Mouse (Mus musculus) intestine, embryonic 14.5 days (tissue): ENCODE measurements around the gene Ccdc141. TPM values are rescaled to one million over a fixed set of nuclear protein-coding genes. Genes with fewer than 3 reads are reported as not detected.

Source experiments
- ATAC-seq: fragments of 200-750 bp; cut with Nextera tagmentation; replicated peaks from 2 replicates; pipeline ENCODE4 v1.8.0; 2017; ENCODE audit warnings: low read depth, moderate number of reproducible peaks, moderate TSS enrichment, moderate library complexity; ENCODE audit not compliant: low FRiP score, low TSS enrichment
- DNase-seq: peaks from one replicate; pipeline ENCODE4 v3.0.0-alpha.2; 2018; ENCODE audit warnings: low spot score
- H3K27ac ChIP-seq: fragments of 300-500 bp; sonication (generic); 2 replicates; pipeline ENCODE4 v1.5.1; 2014; ENCODE audit warnings: low read depth, mild to moderate bottlenecking, control low read depth
- H3K27me3 ChIP-seq: fragments of 300-500 bp; sonication (generic); replicated peaks from 2 replicates; pipeline ENCODE4 v1.6.1; 2014; ENCODE audit warnings: low read length, control low read depth; ENCODE audit not compliant: control insufficient read depth, insufficient read depth
- H3K36me3 ChIP-seq: fragments of 300-500 bp; sonication (generic); 2 replicates; pipeline ENCODE4 v1.6.1; 2014; ENCODE audit warnings: low read length, control low read depth; ENCODE audit not compliant: control insufficient read depth, insufficient read depth
- H3K4me1 ChIP-seq: fragments of 300-500 bp; sonication (generic); replicated peaks from 2 replicates; pipeline ENCODE4 v1.6.1; 2014; ENCODE audit warnings: low read length, control low read depth, mixed read lengths; ENCODE audit not compliant: control insufficient read depth, insufficient read depth
- H3K4me2 ChIP-seq: fragments of 300-500 bp; sonication (generic); 2 replicates; pipeline ENCODE4 v1.6.1; 2014; ENCODE audit warnings: low read length
- H3K4me3 ChIP-seq: fragments of 300-500 bp; sonication (generic); 2 replicates; pipeline ENCODE4 v1.5.1; 2014; ENCODE audit warnings: low read depth, low read length, control low read depth, mixed read lengths
- H3K9ac ChIP-seq: fragments of 300-500 bp; sonication (generic); 2 replicates; pipeline ENCODE4 v1.6.1; 2014; ENCODE audit warnings: mild to moderate bottlenecking, low read length
- H3K9me3 ChIP-seq: fragments of 300-500 bp; sonication (generic); 2 replicates; pipeline ENCODE4 v1.6.1; 2016; ENCODE audit warnings: low read length, control low read depth; ENCODE audit not compliant: control insufficient read depth
- WGBS: fragments of 180-500 bp; shearing (Covaris S2); extraction: QIAGEN DNeasy Blood & Tissue Kit; methylation state at CpG from one replicate; pipeline ENCODE4 v1.1.7; 2014; 5-methylcytosine and 5-hydroxymethylcytosine counted together
- polyA plus RNA-seq: library from polyadenylated mRNA; unstranded; fragments of >200 nt; fragmentation: Nextera tagmentation; extraction: Ambion mirVana; gene quantifications from 2 replicates; pipeline ENCODE4 v1.2.1, GENCODE M21; 2014

Ccdc141 gene
- polyA plus RNA-seq, 1 experiment from 2014 or later: 7.4 TPM

DNA sequence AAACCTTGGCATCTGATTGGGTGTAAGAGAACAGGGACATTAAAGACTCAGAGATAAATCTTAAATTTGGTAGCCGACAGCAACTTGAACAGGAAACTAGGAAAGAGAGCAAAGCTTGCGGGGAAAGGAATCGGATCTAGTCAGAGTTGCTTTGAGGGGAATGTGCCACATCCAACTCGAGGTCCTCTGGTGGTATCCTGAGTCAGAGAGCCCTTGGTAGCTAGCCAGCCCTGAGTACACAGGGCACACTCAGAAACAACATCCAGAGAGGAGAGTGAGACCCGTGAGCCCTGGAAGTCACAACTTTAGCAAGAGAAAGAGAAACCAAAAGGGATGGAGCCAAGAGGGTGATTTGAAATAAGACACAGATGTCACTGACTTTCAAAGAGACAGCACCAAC is 24.6 kb upstream of the Ccdc141 start:
- H3K27me3 ChIP-seq: no peaks in the 10 kb centered on the region
- no peak overlapping the region for H3K4me2 ChIP-seq
- H3K27ac ChIP-seq: no peak overlapping the region
- no peak overlapping the region for H3K9ac ChIP-seq
- H3K9me3 ChIP-seq: no peaks in the 10 kb centered on the region
- H3K36me3 ChIP-seq: peaks cover 63% of the 10 kb centered on the region
- DNase-seq: no peak
- no peaks in the 10 kb centered on the region for H3K4me1 ChIP-seq
- H3K4me3 ChIP-seq: no peak overlapping the region
- no peak for ATAC-seq
- 92% methylated on average over 5 of the region's 5 CpGs for WGBS

DNA sequence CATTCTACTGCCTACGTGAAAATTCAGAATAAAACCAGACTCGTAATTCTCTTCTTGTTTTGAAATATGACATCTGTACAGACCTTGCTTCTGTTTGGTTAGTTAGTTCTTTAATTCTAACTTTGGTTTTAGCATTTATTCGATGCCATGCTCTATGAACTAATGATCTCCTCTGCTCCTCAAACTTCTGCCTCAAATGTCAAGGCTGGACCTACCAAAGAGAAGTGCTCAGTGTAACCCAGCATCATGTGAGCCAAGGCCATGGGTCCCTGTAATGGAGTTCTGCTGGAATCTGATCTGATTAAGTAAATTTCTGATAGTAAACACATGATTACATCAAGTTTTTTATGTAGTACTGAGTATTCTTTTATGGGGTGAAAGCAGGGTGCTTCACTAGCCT is 21.4 kb upstream of the Ccdc141 start:
- no peak overlapping the region for H3K4me2 ChIP-seq
- no peak overlapping the region for H3K27ac ChIP-seq
- H3K4me3 ChIP-seq: no peak overlapping the region
- no peaks in the 10 kb centered on the region for H3K9me3 ChIP-seq
- no peak overlapping the region for H3K9ac ChIP-seq
- no peaks in the 10 kb centered on the region for H3K27me3 ChIP-seq
- DNase-seq (no peak), ATAC-seq (no peak)
- 89% methylated on average over 3 of the region's 3 CpGs for WGBS
- H3K4me1 ChIP-seq: no peaks in the 10 kb centered on the region
- peaks cover 73% of the 10 kb centered on the region for H3K36me3 ChIP-seq

DNA sequence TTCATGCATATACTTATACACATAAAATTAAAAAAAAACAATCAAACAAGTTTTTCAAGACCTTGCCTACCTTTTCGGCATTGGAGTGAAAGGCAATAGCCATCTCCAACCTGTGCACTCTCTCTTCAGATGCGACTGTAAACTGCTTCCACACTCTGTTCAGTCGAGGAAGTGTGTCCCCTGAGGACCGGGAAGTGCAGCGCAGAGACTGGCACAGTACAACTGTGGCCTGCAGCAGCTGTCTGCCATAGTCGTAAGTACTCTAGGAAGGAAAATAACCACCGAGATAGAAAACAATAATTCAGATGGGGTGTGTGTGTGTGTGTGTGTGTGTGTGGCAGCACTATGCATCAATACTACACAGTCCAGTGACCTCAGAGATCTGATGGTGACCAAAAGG is 20.5 kb upstream of the Ccdc141 start:
- no peak overlapping the region for H3K4me3 ChIP-seq
- H3K27ac ChIP-seq: no peak overlapping the region
- 94% methylated on average over 7 of the region's 7 CpGs for WGBS
- DNase-seq (no peak), ATAC-seq (no peak)
- H3K4me2 ChIP-seq: no peak overlapping the region
- H3K27me3 ChIP-seq: no peaks in the 10 kb centered on the region
- no peak overlapping the region for H3K9ac ChIP-seq
- H3K4me1 ChIP-seq: no peaks in the 10 kb centered on the region
- H3K36me3 ChIP-seq: peaks cover 75% of the 10 kb centered on the region
- H3K9me3 ChIP-seq: no peaks in the 10 kb centered on the region

- ATAC-seq (no peak), DNase-seq (no peak)
- Histone ChIP-seq H3K9ac (no peak overlapping the region), H3K36me3 (peaks cover 69% of the 10 kb centered on the region), H3K4me2 (no peak overlapping the region), H3K27me3 (no peaks in the 10 kb centered on the region), H3K27ac (no peak overlapping the region), H3K4me3 (no peak overlapping the region), H3K4me1 (no peaks in the 10 kb centered on the region), H3K9me3 (no peaks in the 10 kb centered on the region)
- WGBS: 95% methylated on average over 3 of the region's 3 CpGs
These were observed 19.9 kb upstream of the Ccdc141 start for GRCm38 (mm10) chr2:77190301-77190700.

- H3K36me3 ChIP-seq: peaks cover 64% of the 10 kb centered on the region
- DNase-seq (no peak), ATAC-seq (no peak)
- H3K4me3 ChIP-seq: no peak overlapping the region
- WGBS: 95% methylated on average over 7 of the region's 7 CpGs
- H3K4me1 ChIP-seq: 0 out of 2 replicates have a peak, but pooled peaks cover 6% of the 10 kb centered on the region
- H3K9me3 ChIP-seq: no peaks in the 10 kb centered on the region
- no peak overlapping the region for H3K9ac ChIP-seq
- no peak overlapping the region for H3K4me2 ChIP-seq
- no peaks in the 10 kb centered on the region for H3K27me3 ChIP-seq
- no peak overlapping the region for H3K27ac ChIP-seq
These were observed 19.2 kb upstream of the Ccdc141 start for GRCm38 (mm10) chr2:77189671-77190070.

GRCm38 (mm10) chr2:77187501-77187900 is 17.1 kb upstream of the Ccdc141 start:
- ATAC-seq: no peak

DNA sequence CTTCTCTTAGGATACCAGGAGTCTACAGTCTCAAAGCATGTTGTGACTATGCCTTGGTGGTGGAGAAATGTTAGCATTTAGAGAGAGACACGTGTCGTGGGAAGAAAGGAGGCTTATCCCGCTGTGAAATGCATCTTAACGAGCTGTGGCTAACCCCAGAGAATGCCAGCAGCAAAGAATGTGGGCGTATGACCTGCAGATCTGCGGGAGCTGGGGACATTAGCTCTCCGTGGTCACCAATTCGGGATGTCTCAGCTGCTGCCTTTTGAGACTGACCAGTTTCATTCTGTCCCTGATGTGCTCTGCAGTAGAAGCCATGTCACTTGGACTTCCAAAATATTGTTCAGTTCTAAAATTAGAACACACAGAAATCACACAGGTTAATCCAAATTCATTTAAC is 16.5 kb upstream of the Ccdc141 start:
- ATAC-seq (no peak), DNase-seq (no peak)
- Histone ChIP-seq H3K27ac (no peak overlapping the region), H3K36me3 (peaks cover 43% of the 10 kb centered on the region), H3K4me1 (peaks cover 15% of the 10 kb centered on the region), H3K27me3 (no peaks in the 10 kb centered on the region), H3K4me2 (no peak overlapping the region), H3K9ac (no peak overlapping the region), H3K9me3 (no peaks in the 10 kb centered on the region), H3K4me3 (no peak overlapping the region)
- whole genome bisulfite sequencing: 84% methylated on average over 8 of the region's 8 CpGs

More at GRCm38 (mm10) chr2:77187501-77187900, 17.1 kb upstream of the Ccdc141 start:
- WGBS: 93% methylated on average over 3 of the region's 3 CpGs
- Histone ChIP-seq H3K27me3 (no peaks in the 10 kb centered on the region), H3K27ac (no peak overlapping the region), H3K36me3 (peaks cover 46% of the 10 kb centered on the region), H3K9me3 (no peaks in the 10 kb centered on the region), H3K9ac (no peak overlapping the region), H3K4me2 (no peak overlapping the region), H3K4me1 (peaks cover 15% of the 10 kb centered on the region), H3K4me3 (no peak overlapping the region)
- no peak for DNase-seq

GRCm38 (mm10) chr2:77184049-77184571 is 13.7 kb upstream of the Ccdc141 start:
- H3K9ac ChIP-seq: no peak overlapping the region
- H3K4me3 ChIP-seq: no peak overlapping the region
- ATAC-seq: no peak
- H3K36me3 ChIP-seq: peaks cover 19% of the 10 kb centered on the region
- no peak overlapping the region for H3K4me2 ChIP-seq
- no peaks in the 10 kb centered on the region for H3K27me3 ChIP-seq
- WGBS: 39% methylated on average over 8 of the region's 8 CpGs
- no peaks in the 10 kb centered on the region for H3K9me3 ChIP-seq
- no peak for DNase-seq
- H3K4me1 ChIP-seq: peaks cover 15% of the 10 kb centered on the region
- H3K27ac ChIP-seq: no peak overlapping the region

DNA sequence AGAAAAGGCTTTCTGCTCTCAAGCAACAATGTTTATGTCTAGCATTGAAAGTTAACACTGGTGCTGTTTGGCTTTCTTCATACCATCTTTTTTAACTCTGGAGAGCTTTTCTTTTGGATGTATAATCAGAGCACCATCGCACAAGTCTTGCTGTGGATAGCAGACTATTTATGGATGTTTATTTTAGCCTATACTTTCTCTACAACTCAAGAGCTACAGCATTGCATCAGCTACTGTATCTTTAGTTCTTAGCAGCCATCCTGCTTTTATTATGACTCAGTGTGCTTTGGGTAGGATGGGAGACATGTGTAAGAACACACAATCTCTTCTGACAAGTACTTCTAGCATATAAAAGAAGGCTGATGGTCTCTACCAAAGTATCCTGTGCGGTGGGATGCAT is 13.2 kb upstream of the Ccdc141 start:
- no peak overlapping the region for H3K4me3 ChIP-seq
- ATAC-seq (no peak), DNase-seq (no peak)
- no peaks in the 10 kb centered on the region for H3K27me3 ChIP-seq
- H3K9ac ChIP-seq: no peak overlapping the region
- H3K4me2 ChIP-seq: no peak overlapping the region
- peaks cover 19% of the 10 kb centered on the region for H3K36me3 ChIP-seq
- H3K4me1 ChIP-seq: peaks cover 15% of the 10 kb centered on the region
- whole genome bisulfite sequencing: 55% methylated on average over 2 of the region's 2 CpGs
- no peaks in the 10 kb centered on the region for H3K9me3 ChIP-seq
- no peak overlapping the region for H3K27ac ChIP-seq
